Mouse (Mus musculus): Measurements from ENCODE around the gene Ccser1. TPM values are rescaled to one million over a fixed set of nuclear protein-coding genes. Genes with fewer than 3 reads are reported as not detected.
"Not testable (repeated sequence)": the region's sequence is repeated elsewhere in the genome, so short reads cannot be mapped to it uniquely, and the experiment has no call there.

The Ccser1 gene
- polyA plus RNA-seq, 1 experiment: 0.70 TPM

DNA sequence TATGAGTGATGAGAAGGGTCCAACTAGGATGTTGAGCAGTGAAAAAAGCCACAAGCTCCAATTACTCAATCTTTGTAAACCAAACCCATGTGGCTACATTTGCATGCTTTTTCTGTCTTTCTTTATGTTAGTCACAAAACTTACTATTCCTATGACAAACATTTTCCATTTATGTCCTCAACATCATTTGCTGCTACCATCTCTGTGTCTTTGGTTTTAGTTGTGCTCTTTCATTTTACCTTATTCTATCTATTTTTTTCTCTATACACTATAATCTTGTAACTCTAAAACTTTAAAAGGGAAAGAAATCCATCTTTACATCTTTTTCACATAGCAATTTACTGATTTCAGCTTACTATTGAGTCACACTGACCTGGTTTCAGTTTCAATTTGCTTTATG lies 834.2 kb downstream of the Ccser1 start:
- Histone ChIP-seq H3K4me1 (ENCODE audit: control insufficient read depth, insufficient read depth, low read length) (no peaks in the 10 kb centered on the region), H3K27ac (ENCODE audit: insufficient read depth, low read depth, low read length) (no peak overlapping the region), H3K4me3 (ENCODE audit: insufficient read depth, low read length) (no peak overlapping the region)
- no peak for TF ChIP-seq CTCF (IDR thresholded peaks at IDR 0.05; ENCODE audit: low read depth, low read length)
- no peak for TF ChIP-seq POLR2A (IDR thresholded peaks at IDR 0.05; ENCODE audit: borderline replicate concordance, low read depth, low read length)

DNA sequence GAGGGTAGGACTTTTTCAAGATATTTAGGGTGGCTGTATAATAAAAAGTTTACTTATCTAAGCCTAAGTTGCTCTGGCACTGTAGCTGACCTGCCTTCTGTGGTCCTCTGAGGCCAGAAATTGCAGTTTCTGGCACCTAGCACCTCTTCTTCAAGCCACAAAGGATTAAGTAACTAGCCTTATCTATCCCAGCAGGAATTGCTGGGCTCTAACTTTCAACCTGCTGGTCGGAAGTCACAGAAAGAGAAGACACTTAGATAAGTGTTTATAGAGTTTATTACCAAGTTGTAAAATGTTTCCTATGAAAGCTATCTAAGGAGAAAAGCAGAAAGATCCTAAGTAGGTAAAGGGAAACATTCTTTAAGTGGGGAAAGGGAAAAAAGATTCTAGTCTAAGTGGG lies 864.3 kb downstream of the Ccser1 start:
- Histone ChIP-seq H3K27ac (ENCODE audit: insufficient read depth, low read depth, low read length) (no peak overlapping the region), H3K4me3 (ENCODE audit: insufficient read depth, low read length) (no peak overlapping the region), H3K4me1 (ENCODE audit: control insufficient read depth, insufficient read depth, low read length) (no peaks in the 10 kb centered on the region)
- TF ChIP-seq CTCF (IDR thresholded peaks at IDR 0.05; ENCODE audit: low read depth, low read length) (no peak), POLR2A (IDR thresholded peaks at IDR 0.05; ENCODE audit: borderline replicate concordance, low read depth, low read length) (no peak)

DNA sequence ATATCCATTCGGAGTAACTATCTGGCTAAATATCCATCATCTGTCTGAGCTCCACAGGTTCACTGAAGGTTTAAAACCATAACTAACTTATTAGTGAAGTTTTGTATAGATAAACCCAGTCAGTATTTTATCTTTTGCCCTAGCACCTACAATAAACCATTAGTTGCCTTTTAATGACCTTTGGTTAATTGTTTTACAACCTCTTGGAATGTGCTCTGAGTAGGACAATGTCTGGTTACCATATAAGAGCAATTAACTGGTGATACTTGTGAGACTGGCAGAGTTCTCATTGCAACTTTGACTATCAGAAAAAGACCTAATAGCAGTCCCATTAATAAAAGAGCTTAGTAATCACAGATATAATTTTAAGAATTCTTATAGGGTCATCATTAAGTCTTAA lies 864.9 kb downstream of the Ccser1 start:
- not testable (repeated sequence) for H3K27ac ChIP-seq (ENCODE audit: insufficient read depth, low read depth, low read length); H3K4me3 ChIP-seq (ENCODE audit: insufficient read depth, low read length); H3K4me1 ChIP-seq (ENCODE audit: control insufficient read depth, insufficient read depth, low read length)

DNA sequence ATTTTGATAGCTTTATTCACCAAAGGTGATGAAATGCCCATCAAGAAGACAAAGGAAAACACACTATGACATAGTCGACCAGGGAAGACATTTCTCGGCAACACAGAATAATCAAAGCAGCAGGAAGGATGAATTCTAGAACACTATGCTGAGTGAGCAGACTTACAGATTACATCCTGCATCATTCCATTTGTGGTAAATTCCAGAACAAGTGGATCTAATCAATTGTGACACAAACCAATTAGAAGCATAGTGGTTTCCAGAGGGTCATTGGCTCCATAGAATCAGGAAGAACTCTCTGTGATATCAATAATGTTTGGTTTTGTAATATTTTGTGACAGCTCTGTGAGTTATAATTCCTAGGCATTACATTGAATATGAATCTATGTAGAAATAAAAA lies 875.2 kb downstream of the Ccser1 start:
- Histone ChIP-seq H3K4me1 (ENCODE audit: control insufficient read depth, insufficient read depth, low read length) (no peaks in the 10 kb centered on the region), H3K4me3 (ENCODE audit: insufficient read depth, low read length) (no peak overlapping the region), H3K27ac (ENCODE audit: insufficient read depth, low read depth, low read length) (no peak overlapping the region)
- TF ChIP-seq CTCF (IDR thresholded peaks at IDR 0.05; ENCODE audit: low read depth, low read length) (no peak), POLR2A (IDR thresholded peaks at IDR 0.05; ENCODE audit: borderline replicate concordance, low read depth, low read length) (no peak)

DNA sequence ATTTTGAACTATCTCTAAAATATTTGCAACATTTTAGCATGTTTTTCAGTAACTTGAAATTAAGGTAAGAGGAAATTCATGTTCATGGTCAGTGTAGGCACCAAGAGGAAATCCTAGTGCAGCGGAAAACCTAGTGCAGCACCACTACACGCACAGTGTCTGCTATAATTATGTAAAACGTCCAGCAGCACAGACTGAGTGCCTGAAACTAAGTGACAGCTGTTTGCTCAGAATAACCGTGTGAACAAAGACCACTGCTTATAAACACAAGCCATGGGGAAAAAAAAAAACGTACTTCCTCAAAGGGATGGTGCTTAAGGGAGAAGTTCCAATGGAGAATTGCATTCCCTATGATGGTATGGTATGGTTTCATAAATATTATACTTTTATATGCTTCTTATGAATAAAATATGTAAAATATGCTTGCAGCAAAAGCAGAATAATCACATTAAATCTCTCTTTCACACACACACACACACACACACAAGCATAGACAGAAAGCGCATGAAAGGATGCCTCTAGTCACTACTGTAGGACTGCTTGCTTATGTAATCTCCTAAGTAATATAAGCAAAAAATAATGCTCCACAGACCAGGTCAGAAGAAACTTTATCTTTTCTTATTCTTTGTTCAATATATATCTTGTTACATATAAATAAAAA lies 886.4 kb downstream of the Ccser1 start:
- Histone ChIP-seq H3K27ac (ENCODE audit: insufficient read depth, low read depth, low read length) (no peak overlapping the region), H3K4me1 (ENCODE audit: control insufficient read depth, insufficient read depth, low read length) (no peaks in the 10 kb centered on the region), H3K4me3 (ENCODE audit: insufficient read depth, low read length) (no peak overlapping the region)
- TF ChIP-seq CTCF (IDR thresholded peaks at IDR 0.05; ENCODE audit: low read depth, low read length) (no peak), POLR2A (IDR thresholded peaks at IDR 0.05; ENCODE audit: borderline replicate concordance, low read depth, low read length) (no peak)

DNA sequence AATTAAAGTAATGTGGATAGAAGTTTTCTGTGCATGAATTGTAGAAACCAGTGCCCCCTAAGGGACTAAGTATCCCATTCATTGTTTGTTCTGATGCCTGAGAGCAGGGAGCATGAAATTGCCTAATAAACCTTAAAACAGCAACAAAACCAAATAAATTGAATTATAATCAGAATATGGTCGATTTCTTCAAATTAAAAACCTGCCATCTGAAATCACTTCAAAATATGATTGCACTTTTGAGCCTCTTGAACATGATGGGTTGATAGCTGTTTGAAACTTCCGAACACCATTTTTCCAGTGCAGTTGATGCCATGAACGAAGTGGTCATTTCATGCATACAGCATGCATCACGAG lies 886.9 kb downstream of the Ccser1 start:
- H3K27ac ChIP-seq (ENCODE audit: insufficient read depth, low read depth, low read length): no peak overlapping the region
- no peak for TF ChIP-seq POLR2A (IDR thresholded peaks at IDR 0.05; ENCODE audit: borderline replicate concordance, low read depth, low read length)
- TF ChIP-seq CTCF (IDR thresholded peaks at IDR 0.05; ENCODE audit: low read depth, low read length): no peak
- H3K4me1 ChIP-seq (ENCODE audit: control insufficient read depth, insufficient read depth, low read length): no peaks in the 10 kb centered on the region

DNA sequence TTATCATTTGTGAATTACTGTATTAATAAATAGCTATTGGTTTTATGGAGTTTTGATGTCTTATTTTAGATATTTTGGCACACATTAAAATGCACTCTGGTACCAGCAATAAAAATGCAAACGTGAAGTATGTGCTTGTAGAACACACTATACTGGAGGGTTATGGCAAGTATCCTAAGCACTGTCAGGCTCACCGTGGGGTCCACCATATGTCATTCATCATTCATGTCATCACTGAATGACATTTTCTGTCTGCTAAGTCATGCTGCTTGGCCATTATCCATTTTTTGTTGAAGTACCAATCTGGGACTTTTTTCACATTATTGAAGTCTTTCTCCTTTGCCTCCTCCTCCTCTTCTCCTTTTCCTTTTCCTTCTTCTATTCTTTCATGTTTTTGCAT lies 925.3 kb downstream of the Ccser1 start:
- TF ChIP-seq CTCF (IDR thresholded peaks at IDR 0.05; ENCODE audit: low read depth, low read length) (no peak), POLR2A (IDR thresholded peaks at IDR 0.05; ENCODE audit: borderline replicate concordance, low read depth, low read length) (no peak)
- Histone ChIP-seq H3K4me1 (ENCODE audit: control insufficient read depth, insufficient read depth, low read length) (no peaks in the 10 kb centered on the region), H3K4me3 (ENCODE audit: insufficient read depth, low read length) (no peak overlapping the region), H3K27ac (ENCODE audit: insufficient read depth, low read depth, low read length) (no peak overlapping the region)

More for the DNA sequence above, 886.9 kb downstream of the Ccser1 start:
- H3K4me3 ChIP-seq (ENCODE audit: insufficient read depth, low read length): no peak overlapping the region

DNA sequence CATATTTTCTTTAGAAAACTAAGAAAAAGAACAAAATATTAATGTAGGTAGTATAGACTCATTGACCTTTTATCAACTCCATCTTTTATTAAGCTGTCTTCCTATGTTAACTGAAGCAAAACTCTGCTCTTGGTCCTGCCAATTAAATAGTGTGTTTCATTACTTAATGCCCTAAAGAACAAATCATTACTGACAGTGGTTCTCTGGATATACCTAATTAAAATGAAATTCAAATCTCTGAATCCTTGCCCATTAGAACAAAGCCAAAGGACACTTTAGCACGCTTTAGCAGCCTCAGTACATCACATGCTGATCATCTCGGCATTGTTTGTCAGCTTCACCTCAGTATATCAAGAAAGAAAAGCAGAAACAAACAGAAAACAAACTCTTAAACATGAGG lies 952.4 kb downstream of the Ccser1 start:
- H3K4me1 ChIP-seq (ENCODE audit: control insufficient read depth, insufficient read depth, low read length): no peaks in the 10 kb centered on the region
- H3K4me3 ChIP-seq (ENCODE audit: insufficient read depth, low read length): no peak overlapping the region
- H3K27ac ChIP-seq (ENCODE audit: insufficient read depth, low read depth, low read length): no peak overlapping the region
- no peak for TF ChIP-seq POLR2A (IDR thresholded peaks at IDR 0.05; ENCODE audit: borderline replicate concordance, low read depth, low read length)
- TF ChIP-seq CTCF (IDR thresholded peaks at IDR 0.05; ENCODE audit: low read depth, low read length): no peak

DNA sequence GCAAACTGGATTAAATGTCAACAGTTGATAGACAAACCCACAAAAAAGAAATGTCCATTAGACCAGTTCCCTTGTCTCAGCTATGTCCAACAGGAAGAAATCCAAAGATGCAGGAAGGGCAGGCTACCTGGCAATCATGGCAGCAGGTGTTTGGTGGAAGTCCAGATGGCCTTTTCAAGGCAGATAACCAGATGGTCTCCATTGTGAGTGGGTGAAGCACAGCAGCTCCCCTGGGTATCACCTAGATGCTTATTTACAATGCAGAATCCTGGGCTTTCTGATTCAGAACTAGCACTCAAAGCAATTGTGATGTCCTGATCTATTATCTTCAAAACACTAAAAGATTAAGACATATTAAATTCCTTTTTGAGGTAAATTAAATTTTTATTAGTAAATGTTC lies 980.2 kb downstream of the Ccser1 start:
- TF ChIP-seq POLR2A (IDR thresholded peaks at IDR 0.05; ENCODE audit: borderline replicate concordance, low read depth, low read length) (no peak), CTCF (IDR thresholded peaks at IDR 0.05; ENCODE audit: low read depth, low read length) (no peak)

DNA sequence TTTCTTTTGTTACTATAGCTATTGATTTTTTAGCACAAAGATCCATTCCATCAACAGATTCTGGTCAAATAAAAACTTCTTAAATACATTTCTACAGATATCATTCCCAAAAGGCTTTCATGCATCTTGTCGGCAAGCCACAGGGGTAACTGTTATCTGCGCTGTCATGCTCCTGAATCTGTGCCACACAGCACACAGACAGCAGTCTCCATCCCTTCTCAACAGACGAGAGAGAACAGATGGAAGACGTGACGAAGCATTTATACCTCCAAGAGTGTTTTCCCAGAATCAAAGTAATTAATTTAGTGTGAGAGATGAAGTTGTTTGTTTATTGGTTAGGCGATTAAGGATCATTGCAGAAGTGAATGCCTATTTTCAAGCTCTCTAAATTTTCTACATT lies 982.5 kb downstream of the Ccser1 start:
- no peaks in the 10 kb centered on the region for H3K4me1 ChIP-seq (ENCODE audit: control insufficient read depth, insufficient read depth, low read length)
- TF ChIP-seq CTCF (IDR thresholded peaks at IDR 0.05; ENCODE audit: low read depth, low read length): no peak
- no peak for TF ChIP-seq POLR2A (IDR thresholded peaks at IDR 0.05; ENCODE audit: borderline replicate concordance, low read depth, low read length)
- H3K27ac ChIP-seq (ENCODE audit: insufficient read depth, low read depth, low read length): no peak overlapping the region
- no peak overlapping the region for H3K4me3 ChIP-seq (ENCODE audit: insufficient read depth, low read length)

More for the DNA sequence above, 980.2 kb downstream of the Ccser1 start:
- Histone ChIP-seq H3K4me3 (ENCODE audit: insufficient read depth, low read length) (no peak overlapping the region), H3K27ac (ENCODE audit: insufficient read depth, low read depth, low read length) (no peak overlapping the region), H3K4me1 (ENCODE audit: control insufficient read depth, insufficient read depth, low read length) (no peaks in the 10 kb centered on the region)

DNA sequence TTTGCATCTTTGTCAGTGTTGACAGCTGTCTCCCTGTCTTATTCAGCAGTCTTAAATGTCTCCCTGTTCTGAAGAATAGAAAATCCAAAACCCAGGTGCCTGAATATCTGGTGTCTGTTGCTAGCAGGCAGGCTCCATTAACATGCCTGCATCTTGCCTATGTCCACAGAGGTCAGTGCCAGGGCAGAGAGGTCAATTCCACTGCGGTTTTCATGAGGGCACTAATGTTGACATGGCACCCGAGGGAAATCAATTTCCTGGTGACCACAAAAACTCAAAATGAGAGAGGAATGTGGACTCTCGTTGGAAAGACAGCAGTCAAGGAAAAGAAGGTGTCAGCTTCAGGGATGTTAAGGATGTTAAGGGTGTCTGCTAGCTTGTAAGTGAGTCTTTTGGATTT lies 983.7 kb downstream of the Ccser1 start:
- H3K27ac ChIP-seq (ENCODE audit: insufficient read depth, low read depth, low read length): no peak overlapping the region
- H3K4me1 ChIP-seq (ENCODE audit: control insufficient read depth, insufficient read depth, low read length): no peaks in the 10 kb centered on the region
- TF ChIP-seq CTCF (IDR thresholded peaks at IDR 0.05; ENCODE audit: low read depth, low read length) (no peak), POLR2A (IDR thresholded peaks at IDR 0.05; ENCODE audit: borderline replicate concordance, low read depth, low read length) (no peak)
- H3K4me3 ChIP-seq (ENCODE audit: insufficient read depth, low read length): no peak overlapping the region

Measured in bone marrow macrophage, adult 2 months (primary cell).